Mouse (Mus musculus) macrophage (primary cell): ENCODE measurements at regions not wholly inside any gene's neighbourhood (a gene's known extent, or its start where the extent isn't known, plus 50 kb on each side); places are given as distances from the start of the nearest gene placed in this dataset.

Experiments
- H3K27ac ChIP-seq: fragments of 350-480 bp; formaldehyde crosslinking; 2 replicates; pipeline ENCODE4 v1.9.0; 2021
- H3K36me3 ChIP-seq: fragments of 350-480 bp; formaldehyde crosslinking; 2 replicates; pipeline ENCODE4 v1.9.0; 2021; ENCODE audit errors: inconsistent target
- H3K4me3 ChIP-seq: fragments of 350-480 bp; formaldehyde crosslinking; 2 replicates; pipeline ENCODE4 v1.9.0; 2021; ENCODE audit errors: inconsistent target
- H3K79me2 ChIP-seq: fragments of 350-480 bp; formaldehyde crosslinking; 2 replicates; pipeline ENCODE4 v1.9.0; 2021; ENCODE audit errors: inconsistent target
- WGBS: methylation state at CpG from one replicate; pipeline ENCODE4 v1.1.7; 2026; ENCODE audit warnings: inconsistent platforms; ENCODE audit not compliant: missing documents; 5-methylcytosine and 5-hydroxymethylcytosine counted together

GRCm38 (mm10) chr13:112159430-112160172 lies 128.7 kb upstream of the Ankrd55 start:
- H3K4me3 ChIP-seq = no peak overlapping the region
- H3K79me2 ChIP-seq = no peaks in the 10 kb centered on the region

GRCm38 (mm10) chr13:112160173-112160641 lies 128.0 kb upstream of the Ankrd55 start:
- Histone ChIP-seq H3K36me3 (no peaks in the 10 kb centered on the region), H3K27ac (no peak overlapping the region), H3K79me2 (no peaks in the 10 kb centered on the region), H3K4me3 (no peak overlapping the region)
- WGBS = 100% methylated on average over 2 of the region's 2 CpGs

More at GRCm38 (mm10) chr13:112159430-112160172, 128.7 kb upstream of the Ankrd55 start:
- Histone ChIP-seq H3K36me3 (no peaks in the 10 kb centered on the region), H3K27ac (no peak overlapping the region)
- 88% methylated on average over 9 of the region's 9 CpGs for WGBS

- Histone ChIP-seq H3K27ac (no peak overlapping the region), H3K79me2 (no peaks in the 10 kb centered on the region), H3K4me3 (no peak overlapping the region), H3K36me3 (no peaks in the 10 kb centered on the region)
- 90% methylated on average over 2 of the region's 2 CpGs for whole genome bisulfite sequencing
These were observed 127.5 kb upstream of the Ankrd55 start for GRCm38 (mm10) chr13:112160726-112161125.

- Histone ChIP-seq H3K4me3 (no peak overlapping the region), H3K27ac (no peak overlapping the region), H3K36me3 (no peaks in the 10 kb centered on the region), H3K79me2 (no peaks in the 10 kb centered on the region)
- WGBS = 95% methylated on average over 2 of the region's 2 CpGs
These were observed 126.4 kb upstream of the Ankrd55 start for GRCm38 (mm10) chr13:112161886-112162285.

- H3K36me3 ChIP-seq = no peaks in the 10 kb centered on the region
- no peak overlapping the region for H3K27ac ChIP-seq
- 58% methylated on average over 2 of the region's 2 CpGs for WGBS
- H3K4me3 ChIP-seq = no peak overlapping the region
- H3K79me2 ChIP-seq = no peaks in the 10 kb centered on the region
These were observed 122.3 kb upstream of the Ankrd55 start for GRCm38 (mm10) chr13:112165921-112166320.

GRCm38 (mm10) chr13:112166338-112166802 lies 121.9 kb upstream of the Ankrd55 start:
- Histone ChIP-seq H3K79me2 (no peaks in the 10 kb centered on the region), H3K36me3 (no peaks in the 10 kb centered on the region), H3K4me3 (no peak overlapping the region), H3K27ac (no peak overlapping the region)
- 54% methylated on average over 10 of the region's 10 CpGs for WGBS

- Histone ChIP-seq H3K27ac (no peak overlapping the region), H3K36me3 (no peaks in the 10 kb centered on the region), H3K79me2 (no peaks in the 10 kb centered on the region), H3K4me3 (no peak overlapping the region)
- WGBS = 31% methylated on average over 3 of the region's 3 CpGs
These were observed 119.8 kb upstream of the Ankrd55 start for GRCm38 (mm10) chr13:112168468-112168867.

GRCm38 (mm10) chr13:112170872-112171271 lies 117.4 kb upstream of the Ankrd55 start:
- 51% methylated on average over 3 of the region's 3 CpGs for WGBS
- H3K79me2 ChIP-seq = no peaks in the 10 kb centered on the region
- H3K4me3 ChIP-seq = no peak overlapping the region
- H3K27ac ChIP-seq = no peak overlapping the region
- H3K36me3 ChIP-seq = no peaks in the 10 kb centered on the region

- no peaks in the 10 kb centered on the region for H3K79me2 ChIP-seq
- no peak overlapping the region for H3K27ac ChIP-seq
- WGBS = 93% methylated on average over 11 of the region's 11 CpGs
- no peaks in the 10 kb centered on the region for H3K36me3 ChIP-seq
- no peak overlapping the region for H3K4me3 ChIP-seq
These were observed 116.1 kb upstream of the Ankrd55 start for GRCm38 (mm10) chr13:112171940-112172715.

GRCm38 (mm10) chr13:112173973-112174372 lies 114.3 kb upstream of the Ankrd55 start:
- no peaks in the 10 kb centered on the region for H3K79me2 ChIP-seq
- no peaks in the 10 kb centered on the region for H3K36me3 ChIP-seq
- 75% methylated on average over 8 of the region's 8 CpGs for WGBS
- no peak overlapping the region for H3K27ac ChIP-seq
- H3K4me3 ChIP-seq = no peak overlapping the region

GRCm38 (mm10) chr13:112178031-112178430 lies 110.2 kb upstream of the Ankrd55 start:
- H3K27ac ChIP-seq = no peak overlapping the region
- 100% methylated on average over 4 of the region's 4 CpGs for WGBS
- no peaks in the 10 kb centered on the region for H3K36me3 ChIP-seq
- H3K4me3 ChIP-seq = no peak overlapping the region
- H3K79me2 ChIP-seq = no peaks in the 10 kb centered on the region

- Histone ChIP-seq H3K36me3 (no peaks in the 10 kb centered on the region), H3K79me2 (no peaks in the 10 kb centered on the region), H3K4me3 (no peak overlapping the region), H3K27ac (no peak overlapping the region)
- 89% methylated on average over 10 of the region's 10 CpGs for WGBS
These were observed 104.3 kb upstream of the Ankrd55 start for GRCm38 (mm10) chr13:112183996-112184395.

- no peak overlapping the region for H3K4me3 ChIP-seq
- no peaks in the 10 kb centered on the region for H3K79me2 ChIP-seq
- no peaks in the 10 kb centered on the region for H3K36me3 ChIP-seq
- no peak overlapping the region for H3K27ac ChIP-seq
- WGBS = 85% methylated on average over 7 of the region's 12 CpGs
These were observed 103.1 kb upstream of the Ankrd55 start for GRCm38 (mm10) chr13:112185116-112185515.

- Histone ChIP-seq H3K79me2 (no peaks in the 10 kb centered on the region), H3K4me3 (no peak overlapping the region), H3K27ac (no peak overlapping the region), H3K36me3 (no peaks in the 10 kb centered on the region)
- 20% methylated on average over 3 of the region's 3 CpGs for WGBS
These were observed 101.0 kb upstream of the Ankrd55 start for GRCm38 (mm10) chr13:112187226-112187625.

GRCm38 (mm10) chr13:112188313-112188712 lies 99.9 kb upstream of the Ankrd55 start:
- Histone ChIP-seq H3K79me2 (no peaks in the 10 kb centered on the region), H3K4me3 (no peak overlapping the region), H3K36me3 (no peaks in the 10 kb centered on the region), H3K27ac (no peak overlapping the region)
- 77% methylated on average over 7 of the region's 7 CpGs for WGBS
